Mouse (Mus musculus) brown adipose tissue, adult 24 weeks (tissue): ENCODE data around the gene Bik. TPM values are rescaled to one million over a fixed set of nuclear protein-coding genes. Genes with fewer than 3 reads are reported as not detected.

ENCODE experiments used
- H3K27ac ChIP-seq: fragments of 200-500 bp; replicated peaks from 2 replicates; pipeline ENCODE4 v1.5.1; 2012; ENCODE audit warnings: low read depth, mild to moderate bottlenecking, low read length
- H3K4me1 ChIP-seq: fragments of 200-500 bp; 2 replicates; pipeline ENCODE4 v1.6.1; 2012; ENCODE audit warnings: low read length, mixed read lengths; ENCODE audit not compliant: control insufficient read depth, insufficient read depth, insufficient read length
- H3K4me3 ChIP-seq: fragments of 200-500 bp; 2 replicates; pipeline ENCODE4 v1.5.1; 2012; ENCODE audit warnings: low read depth, mild to moderate bottlenecking, low read length, moderate library complexity; ENCODE audit not compliant: insufficient read depth
- polyA plus RNA-seq: library from polyadenylated mRNA; stranded (reverse); fragments of >200 nt; gene quantifications from 2 replicates; pipeline ENCODE4 v1.2.4, GENCODE M21; 2012; ENCODE audit not compliant: missing spikeins, insufficient read depth, insufficient read length

Bik gene
- polyA plus RNA-seq, 1 experiment = 4.1 TPM

- peaks cover 14% of the 10 kb centered on the region for H3K4me1 ChIP-seq
- H3K27ac ChIP-seq = peak overlapping the region; percentile 92
- H3K4me3 ChIP-seq = no peak overlapping the region
Observed at GRCm38 (mm10) chr15:83528892-83529291, 2.2 kb downstream of the Bik start.

- no peak overlapping the region for H3K4me3 ChIP-seq
- peaks cover 14% of the 10 kb centered on the region for H3K4me1 ChIP-seq
- peak overlapping the region; percentile 92 for H3K27ac ChIP-seq
Observed at GRCm38 (mm10) chr15:83529765-83530164, 3.1 kb downstream of the Bik start.

GRCm38 (mm10) chr15:83530233-83530632 is 3.6 kb downstream of the Bik start:
- no peak overlapping the region; the same call in 1 of the 2 replicates for H3K4me3 ChIP-seq
- H3K27ac ChIP-seq = peak overlapping the region; percentile 92
- peaks cover 15% of the 10 kb centered on the region for H3K4me1 ChIP-seq

- no peak overlapping the region; the same call in 1 of the 2 replicates for H3K4me3 ChIP-seq
- H3K27ac ChIP-seq = peak overlapping the region; percentile 92
- H3K4me1 ChIP-seq = peaks cover 16% of the 10 kb centered on the region
Observed at GRCm38 (mm10) chr15:83530688-83531087, 4.0 kb downstream of the Bik start.

GRCm38 (mm10) chr15:83531961-83532469 is 5.4 kb downstream of the Bik start:
- H3K4me3 ChIP-seq = no peak overlapping the region
- peaks cover 22% of the 10 kb centered on the region for H3K4me1 ChIP-seq
- H3K27ac ChIP-seq = no peak overlapping the region

GRCm38 (mm10) chr15:83532606-83533005 is 5.9 kb downstream of the Bik start:
- Histone ChIP-seq H3K4me1 (peaks cover 22% of the 10 kb centered on the region), H3K27ac (no peak overlapping the region), H3K4me3 (no peak overlapping the region)

- H3K4me1 ChIP-seq = peaks cover 28% of the 10 kb centered on the region
- H3K27ac ChIP-seq = peak overlapping the region; percentile 93
- no peak overlapping the region for H3K4me3 ChIP-seq
Observed at GRCm38 (mm10) chr15:83534960-83535889, 8.6 kb downstream of the Bik start.

GRCm38 (mm10) chr15:83535890-83536231 is 9.2 kb downstream of the Bik start:
- peak overlapping the region; percentile 93 for H3K27ac ChIP-seq
- H3K4me3 ChIP-seq = no peak overlapping the region
- peaks cover 28% of the 10 kb centered on the region for H3K4me1 ChIP-seq

- Histone ChIP-seq H3K27ac (no peak overlapping the region), H3K4me3 (no peak overlapping the region), H3K4me1 (peaks cover 27% of the 10 kb centered on the region)
Observed at GRCm38 (mm10) chr15:83538855-83539254, 12.2 kb downstream of the Bik start.

- H3K4me3 ChIP-seq = no peak overlapping the region
- peak overlapping the region; percentile 67 for H3K27ac ChIP-seq
- peaks cover 27% of the 10 kb centered on the region for H3K4me1 ChIP-seq
Observed at GRCm38 (mm10) chr15:83539905-83540304, 13.2 kb downstream of the Bik start.

GRCm38 (mm10) chr15:83541647-83542287 is 15.1 kb downstream of the Bik start:
- no peak overlapping the region for H3K27ac ChIP-seq
- H3K4me3 ChIP-seq = no peak overlapping the region
- peaks cover 24% of the 10 kb centered on the region for H3K4me1 ChIP-seq

- Histone ChIP-seq H3K4me3 (no peak overlapping the region), H3K27ac (no peak overlapping the region), H3K4me1 (peaks cover 6% of the 10 kb centered on the region; the same call in 1 of the 2 replicates)
Observed at GRCm38 (mm10) chr15:83546029-83546428, 19.4 kb downstream of the Bik start.

GRCm38 (mm10) chr15:83547144-83547543 is 20.5 kb downstream of the Bik start:
- peaks cover 6% of the 10 kb centered on the region; the same call in 1 of the 2 replicates for H3K4me1 ChIP-seq
- no peak overlapping the region for H3K27ac ChIP-seq
- H3K4me3 ChIP-seq = no peak overlapping the region

- H3K4me1 ChIP-seq = peaks cover 6% of the 10 kb centered on the region; the same call in 1 of the 2 replicates
- H3K4me3 ChIP-seq = no peak overlapping the region
- no peak overlapping the region for H3K27ac ChIP-seq
Observed at GRCm38 (mm10) chr15:83550137-83550536, 23.5 kb downstream of the Bik start.

GRCm38 (mm10) chr15:83553831-83554230 is 27.2 kb downstream of the Bik start:
- Histone ChIP-seq H3K4me1 (no peaks in the 10 kb centered on the region), H3K4me3 (no peak overlapping the region), H3K27ac (no peak overlapping the region)
